Mouse (Mus musculus) c-Kit-positive CD71-positive TER-119-negative erythroid progenitor cells, embryonic 14.5 days (primary cell): ENCODE results near the gene Cyp46a1.

Source experiments
- DNase-seq: peaks from one replicate; pipeline ENCODE4 v3.0.0-alpha.2; 2013; ENCODE audit warnings: low read depth

Cyp46a1 gene

DNA sequence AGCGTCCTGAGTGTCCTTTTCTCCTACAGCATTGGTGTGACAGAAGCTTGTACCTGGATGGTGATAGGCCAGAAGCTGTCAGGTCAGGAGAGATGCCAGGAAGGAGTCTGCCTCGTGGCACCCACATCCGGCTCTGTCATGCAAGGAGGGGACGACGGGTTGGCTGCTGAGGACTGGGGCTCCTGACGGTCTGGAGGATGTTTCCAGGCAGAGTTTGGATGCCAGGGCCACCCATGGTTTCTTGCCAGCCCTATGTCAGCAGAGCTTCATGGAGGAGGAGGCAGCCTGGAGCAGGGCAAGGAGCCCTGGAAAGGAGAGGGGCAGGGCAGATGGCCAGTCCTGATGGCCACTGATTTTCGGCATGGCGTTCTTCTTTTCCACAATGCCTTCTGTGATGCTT lies 65.0 kb downstream of the Cyp46a1 start:
- no peak for DNase-seq

DNA sequence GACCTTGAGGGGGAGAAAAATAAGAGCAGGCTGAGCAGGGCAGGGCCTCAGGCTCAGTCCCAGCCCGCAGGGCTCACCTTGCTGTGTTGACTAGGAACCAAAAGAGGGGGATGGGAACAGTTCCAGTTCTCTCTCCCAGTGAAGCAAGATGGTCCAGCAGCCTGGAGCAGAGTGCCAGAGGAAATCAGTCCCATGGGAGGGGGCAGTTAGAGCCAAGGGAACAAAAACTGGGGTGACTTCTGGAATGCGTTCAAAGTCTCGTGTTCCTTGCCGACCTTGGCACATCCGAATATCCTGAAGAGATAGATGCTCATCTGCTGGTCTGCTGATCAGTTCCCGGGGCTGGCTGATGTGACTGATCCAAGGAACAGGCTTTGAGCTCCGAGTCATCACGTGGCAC lies 66.8 kb downstream of the Cyp46a1 start:
- DNase-seq = no peak

DNA sequence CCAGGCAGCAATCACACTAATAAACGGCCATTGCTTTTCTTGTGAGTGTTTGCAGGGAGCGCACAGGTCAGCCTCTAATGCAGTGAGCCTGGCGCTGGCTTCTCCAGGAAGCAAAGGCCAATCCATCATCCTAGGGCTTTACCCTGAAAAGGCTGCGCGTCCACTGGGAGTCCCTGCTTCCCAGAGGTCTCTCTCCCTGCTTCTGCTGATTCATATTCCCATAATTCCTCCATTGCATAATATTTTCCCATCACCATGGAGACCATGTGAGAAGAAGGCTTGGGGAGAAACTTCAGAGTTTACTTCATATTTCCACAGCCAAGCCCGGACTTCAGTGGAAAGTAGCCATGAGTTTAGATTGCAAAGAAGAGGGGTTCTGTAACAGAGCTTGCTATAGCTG lies 69.8 kb downstream of the Cyp46a1 start:
- no peak for DNase-seq

DNA sequence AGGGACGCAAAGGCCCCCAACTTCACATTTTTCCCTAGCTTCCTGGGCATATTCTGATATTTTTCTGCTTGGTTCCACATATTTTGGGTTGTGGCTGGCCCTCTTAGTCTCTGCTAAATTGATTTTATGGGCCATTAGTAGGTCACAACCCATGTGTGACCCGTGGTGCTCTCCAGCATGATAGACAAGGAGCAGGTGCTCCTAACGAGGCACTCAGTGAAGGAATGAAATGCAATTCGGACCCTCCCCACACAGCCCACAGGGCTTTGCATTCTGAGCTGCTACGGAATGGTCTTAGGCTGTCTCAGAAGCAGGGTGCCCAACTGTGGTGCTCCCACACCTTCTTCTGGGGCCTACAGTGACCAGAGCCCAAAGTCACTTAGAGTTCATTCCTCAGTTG lies 74.9 kb downstream of the Cyp46a1 start:
- no peak for DNase-seq

DNA sequence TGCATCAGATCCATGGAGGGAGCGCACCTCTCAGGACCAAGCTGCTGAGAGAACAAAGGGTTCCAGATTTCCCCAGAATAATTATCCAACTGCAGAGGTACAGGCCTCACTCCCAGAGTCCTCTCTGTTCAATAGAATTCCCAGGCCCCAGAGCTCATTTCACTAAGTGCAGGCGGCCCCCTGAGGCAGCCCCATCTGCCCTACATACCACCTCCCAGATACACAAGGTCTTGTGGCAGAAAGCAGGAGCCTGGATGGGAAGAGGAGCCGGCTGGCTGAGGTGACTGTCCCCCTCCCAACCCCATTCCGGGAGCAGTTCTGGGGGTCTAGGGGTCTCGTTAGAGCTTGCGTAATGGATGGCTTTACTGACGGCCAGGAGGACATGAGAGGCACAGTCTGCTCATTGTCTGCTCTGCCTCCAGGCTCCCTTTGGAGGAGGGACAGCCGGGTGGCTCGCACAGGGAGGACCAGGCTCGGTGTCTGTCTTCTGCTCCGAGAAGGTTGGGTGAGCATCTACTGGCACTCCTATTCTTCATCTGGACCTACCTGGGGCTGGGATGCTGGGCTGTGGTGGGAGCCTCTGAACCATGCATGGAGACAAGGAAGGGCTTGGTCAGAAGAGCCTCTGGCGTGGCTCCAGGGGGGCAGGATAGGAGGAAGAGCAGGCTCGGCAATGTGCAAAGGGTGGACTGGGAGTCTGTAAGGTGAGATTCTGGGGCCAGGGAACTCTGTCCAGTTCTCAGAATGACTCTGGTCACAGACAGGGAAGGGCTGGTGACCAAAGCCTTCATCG lies 76.4 kb downstream of the Cyp46a1 start:
- no peak for DNase-seq
